In the genomic region with DNA sequence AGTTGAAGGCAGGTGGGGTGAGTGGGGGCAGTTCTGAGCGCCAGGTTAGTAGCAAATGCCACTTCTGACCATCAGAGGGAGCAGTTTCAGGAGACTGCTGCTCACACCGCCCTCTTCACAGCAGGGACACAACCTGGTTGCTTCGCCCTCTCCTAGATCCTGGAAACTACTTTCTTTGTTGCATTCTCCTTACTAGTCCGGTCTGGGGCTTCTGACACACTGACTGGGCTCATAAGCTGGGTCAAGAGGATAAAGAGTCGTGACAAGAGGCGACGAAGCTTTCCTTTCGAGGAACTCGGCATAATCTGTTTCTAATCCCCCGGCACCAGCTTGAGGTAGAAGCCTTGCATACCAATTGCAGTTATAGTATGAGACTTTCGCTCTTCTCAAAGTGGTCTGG, we compare ENCODE assay signal across 8 mouse cellular contexts.
DNase-seq lines count a peak whose midpoint lies in the region; ATAC-seq and TF ChIP-seq lines count a peak whose summit lies in the region.

No protein-coding gene starts in this region.

- DNase-seq in urinary bladder, adult 18-20 months (ENCODE audit: low spot score in 2 of 2), result peak; percentile 10 to 33
- no peak for DNase-seq in urinary bladder, postnatal 10 days (ENCODE audit: low spot score)
- peak; percentile 66 for DNase-seq in embryo, embryonic 10.5 days (ENCODE audit: low spot score)
- peak; percentile 39 for DNase-seq in midbrain, postnatal 0 days (ENCODE audit: low spot score)

- no peaks in the 10 kb centered on the region for H3K36me3 ChIP-seq in heart, embryonic 13.5 days
- no peaks in the 10 kb centered on the region for H3K36me3 ChIP-seq in kidney, embryonic 16.5 days (ENCODE audit: insufficient read depth, low read length)
- H3K36me3 ChIP-seq in limb, embryonic 15.5 days, result no peaks in the 10 kb centered on the region
- no peaks in the 10 kb centered on the region for H3K36me3 ChIP-seq in midbrain, postnatal 0 days (ENCODE audit: insufficient read depth, low read length)
- H3K36me3 ChIP-seq in stomach, embryonic 15.5 days, result no peaks in the 10 kb centered on the region

- H3K27me3 ChIP-seq in heart, embryonic 13.5 days (replicated peaks), result no peaks in the 10 kb centered on the region
- no peaks in the 10 kb centered on the region for H3K27me3 ChIP-seq in kidney, embryonic 16.5 days (ENCODE audit: insufficient read depth, low read length)
- no peaks in the 10 kb centered on the region for H3K27me3 ChIP-seq in limb, embryonic 15.5 days
- H3K27me3 ChIP-seq in midbrain, postnatal 0 days (ENCODE audit: insufficient read depth, low read length), result no peaks in the 10 kb centered on the region
- no peaks in the 10 kb centered on the region for H3K27me3 ChIP-seq in stomach, embryonic 15.5 days (replicated peaks)

- H3K4me2 ChIP-seq in heart, embryonic 13.5 days, result peak overlapping the region; percentile 66
- peak overlapping the region; percentile 42 for H3K4me2 ChIP-seq in kidney, embryonic 16.5 days (replicated peaks; ENCODE audit: low read depth, low read length)
- H3K4me2 ChIP-seq in limb, embryonic 15.5 days, result peak overlapping the region; percentile 34
- peak overlapping the region; percentile 43 for H3K4me2 ChIP-seq in midbrain, postnatal 0 days (ENCODE audit: low read depth, low read length, poor library complexity, severe bottlenecking)
- peak overlapping the region; percentile 48 for H3K4me2 ChIP-seq in stomach, embryonic 15.5 days

- H3K4me3 ChIP-seq in heart, embryonic 13.5 days, result peak overlapping the region; percentile 47
- peak overlapping the region; percentile 30 for H3K4me3 ChIP-seq in kidney, embryonic 16.5 days (ENCODE audit: low read length)
- peak overlapping the region; percentile 24 for H3K4me3 ChIP-seq in limb, embryonic 15.5 days
- H3K4me3 ChIP-seq in midbrain, postnatal 0 days (ENCODE audit: low read depth, low read length), result peak overlapping the region; percentile 20; the same call in 1 of the 2 replicates
- H3K4me3 ChIP-seq in stomach, embryonic 15.5 days (replicated peaks), result peak overlapping the region; percentile 27

- TF ChIP-seq CTCF in midbrain, postnatal 0 days (IDR thresholded peaks at IDR 0.05), result peak; percentile 71

- ATAC-seq in heart, embryonic 13.5 days (ENCODE audit: extremely low read depth, insufficient number of reproducible peaks, low FRiP score, low TSS enrichment), result no peak
- ATAC-seq in kidney, embryonic 16.5 days (ENCODE audit: low FRiP score, low TSS enrichment), result peak; percentile 4; the same call in 1 of the 2 replicates
- no peak for ATAC-seq in limb, embryonic 15.5 days (ENCODE audit: insufficient number of reproducible peaks, low FRiP score, low TSS enrichment, low read depth)
- ATAC-seq in midbrain, postnatal 0 days (ENCODE audit: low FRiP score), result no peak
- ATAC-seq in stomach, embryonic 15.5 days (ENCODE audit: insufficient read depth, low FRiP score, low read depth), result no peak

- H3K9me3 ChIP-seq in heart, embryonic 13.5 days, result no peaks in the 10 kb centered on the region
- no peaks in the 10 kb centered on the region for H3K9me3 ChIP-seq in kidney, embryonic 16.5 days (ENCODE audit: low read length)
- no peaks in the 10 kb centered on the region for H3K9me3 ChIP-seq in limb, embryonic 15.5 days
- no peaks in the 10 kb centered on the region for H3K9me3 ChIP-seq in midbrain, postnatal 0 days (ENCODE audit: low read length)
- no peaks in the 10 kb centered on the region for H3K9me3 ChIP-seq in stomach, embryonic 15.5 days

- H3K9ac ChIP-seq in heart, embryonic 13.5 days, result peak overlapping the region; percentile 74
- H3K9ac ChIP-seq in kidney, embryonic 16.5 days (replicated peaks; ENCODE audit: low read length), result peak overlapping the region; percentile 52; the same call in 1 of the 2 replicates
- no peak overlapping the region for H3K9ac ChIP-seq in limb, embryonic 15.5 days
- no peak overlapping the region for H3K9ac ChIP-seq in midbrain, postnatal 0 days (replicated peaks; ENCODE audit: low read length, poor library complexity, severe bottlenecking)
- H3K9ac ChIP-seq in stomach, embryonic 15.5 days, result no peak overlapping the region

- peaks cover 11% of the 10 kb centered on the region for H3K4me1 ChIP-seq in heart, embryonic 13.5 days
- no peaks in the 10 kb centered on the region for H3K4me1 ChIP-seq in kidney, embryonic 16.5 days (ENCODE audit: insufficient read depth, low read length)
- H3K4me1 ChIP-seq in limb, embryonic 15.5 days, result no peaks in the 10 kb centered on the region
- H3K4me1 ChIP-seq in midbrain, postnatal 0 days (ENCODE audit: insufficient read depth, low read length), result 0 out of 2 replicates have a peak, but pooled peaks cover 5% of the 10 kb centered on the region
- no peaks in the 10 kb centered on the region; the same call in 1 of the 2 replicates for H3K4me1 ChIP-seq in stomach, embryonic 15.5 days

- H3K27ac ChIP-seq in heart, embryonic 13.5 days (replicated peaks), result peak overlapping the region; percentile 55
- H3K27ac ChIP-seq in kidney, embryonic 16.5 days (ENCODE audit: low read length), result no peak overlapping the region
- no peak overlapping the region for H3K27ac ChIP-seq in limb, embryonic 15.5 days
- H3K27ac ChIP-seq in midbrain, postnatal 0 days (ENCODE audit: low read depth, low read length), result no peak overlapping the region
- H3K27ac ChIP-seq in stomach, embryonic 15.5 days, result no peak overlapping the region

- WGBS in heart, embryonic 13.5 days, result 17% methylated on average over 11 of the region's 11 CpGs
- WGBS in kidney, embryonic 16.5 days, result 39% methylated on average over 11 of the region's 11 CpGs
- 33% methylated on average over 11 of the region's 11 CpGs for WGBS in limb, embryonic 15.5 days
- WGBS in midbrain, postnatal 0 days, result 12% methylated on average over 11 of the region's 11 CpGs
- 34% methylated on average over 11 of the region's 11 CpGs for WGBS in stomach, embryonic 15.5 days

Comparison
In these comparisons a context has a peak if more than half of its experiments do, and no peak if none do; other contexts are left out.
1. H3K9ac ChIP-seq: peak in heart, embryonic 13.5 days (single experiment) and kidney, embryonic 16.5 days (single experiment); none in limb, embryonic 15.5 days (single experiment), midbrain, postnatal 0 days (single experiment) and stomach, embryonic 15.5 days (single experiment).
2. Peak in every context shown above with its lines, with median percentiles within 50 percentile points of each other: H3K4me2 ChIP-seq and H3K4me3 ChIP-seq.